Mouse (Mus musculus) E14TG2a.4 (cell line): ENCODE data around the gene Birc3.

Experiments used
- CTCF ChIP-seq: conservative IDR thresholded peaks from 2 replicates; pipeline ENCODE4 v1.5.1; 2014; ENCODE audit warnings: low read length
- NANOG ChIP-seq: IDR thresholded peaks from 2 replicates; pipeline ENCODE4 v1.6.1; 2014; ENCODE audit warnings: borderline replicate concordance, low read length, mixed read lengths

- no peak for TF ChIP-seq CTCF
- TF ChIP-seq NANOG: no peak
Measured at GRCm38 (mm10) chr9:7829531-7830528, 43.2 kb downstream of the Birc3 start.
